Comparison of ENCODE assay signal across 9 mouse cellular contexts in the genomic region with DNA sequence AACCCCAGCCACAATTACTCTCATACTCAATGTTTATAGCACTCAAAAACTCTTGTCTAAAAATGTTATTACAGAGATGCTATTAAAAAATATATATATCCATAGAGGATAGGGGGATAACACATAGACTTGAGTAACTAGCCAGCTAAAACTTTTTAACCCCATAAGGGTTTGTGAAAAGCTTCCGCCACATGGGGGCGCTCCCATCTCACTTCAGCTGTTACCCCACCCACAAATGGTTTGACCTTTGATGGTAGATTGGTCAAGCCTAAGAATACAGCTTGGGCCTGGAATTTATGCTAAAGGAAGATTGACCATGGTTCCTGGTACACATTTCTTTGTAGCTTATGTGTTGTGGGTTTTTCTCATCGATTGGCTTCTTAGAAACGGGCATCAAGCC. TPM values are rescaled to one million over a fixed set of nuclear protein-coding genes. Genes with fewer than 3 reads are reported as not detected.
A peak's percentile ranks its signal among the peaks of the same experiment; 100 is the strongest.
DNase-seq lines count a peak whose midpoint lies in the region; ATAC-seq and TF ChIP-seq lines count a peak whose summit lies in the region.
"Had no signal": no experiment of that assay in that cellular context is flagged by ENCODE, and none has a peak within 500 bp of the region (broad histone marks: within the 10 kb centered on the region; RNA-seq: fewer than 3 reads in every experiment).

No protein-coding gene starts in this region.

- no peak overlapping the region for H3K9ac ChIP-seq in liver, postnatal 0 days (replicated peaks)
- H3K9ac ChIP-seq in forebrain, embryonic 13.5 days = no peak overlapping the region
- H3K9ac ChIP-seq: liver, embryonic 15.5 days had no signal

- TF ChIP-seq EP300 in liver, postnatal 0 days (IDR thresholded peaks at IDR 0.05; ENCODE audit: low read depth) = no peak

- 43% methylated on average over 4 of the region's 4 CpGs for WGBS in liver, postnatal 0 days (ENCODE audit: insufficient replicate concordance)
- 45% methylated on average over 4 of the region's 4 CpGs for WGBS in forebrain, embryonic 13.5 days
- WGBS in heart, embryonic 10.5 days = 48% methylated on average over 4 of the region's 4 CpGs

- H3K27ac ChIP-seq in liver, postnatal 0 days (ENCODE audit: low read depth) = no peak overlapping the region
- no peak overlapping the region for H3K27ac ChIP-seq in forebrain, embryonic 13.5 days
- H3K27ac ChIP-seq in heart, embryonic 10.5 days = no peak overlapping the region
- H3K27ac ChIP-seq: liver, embryonic 15.5 days had no signal

- no peak overlapping the region for H3K4me3 ChIP-seq in liver, postnatal 0 days (ENCODE audit: low read depth, low read length)
- H3K4me3 ChIP-seq in forebrain, embryonic 13.5 days = no peak overlapping the region
- no peak overlapping the region for H3K4me3 ChIP-seq in heart, embryonic 10.5 days
- H3K4me3 ChIP-seq: liver, embryonic 15.5 days had no signal

- H3K27me3 ChIP-seq in liver, postnatal 0 days (ENCODE audit: insufficient read depth, low read length) = no peaks in the 10 kb centered on the region
- H3K27me3 ChIP-seq in forebrain, embryonic 13.5 days = no peaks in the 10 kb centered on the region
- H3K27me3 ChIP-seq in heart, embryonic 10.5 days (ENCODE audit: insufficient read depth, poor library complexity, severe bottlenecking) = no peaks in the 10 kb centered on the region
- H3K27me3 ChIP-seq: liver, embryonic 15.5 days had no signal

- ATAC-seq in liver, postnatal 0 days = no peak
- ATAC-seq in forebrain, embryonic 13.5 days = no peak

- no peaks in the 10 kb centered on the region for H3K4me1 ChIP-seq in liver, postnatal 0 days (ENCODE audit: insufficient read depth)
- no peaks in the 10 kb centered on the region for H3K4me1 ChIP-seq in forebrain, embryonic 13.5 days
- no peaks in the 10 kb centered on the region for H3K4me1 ChIP-seq in heart, embryonic 10.5 days
- H3K4me1 ChIP-seq: liver, embryonic 15.5 days had no signal

- H3K4me2 ChIP-seq in liver, postnatal 0 days (ENCODE audit: low read depth, low read length) = no peak overlapping the region
- no peak overlapping the region for H3K4me2 ChIP-seq in forebrain, embryonic 13.5 days
- H3K4me2 ChIP-seq: liver, embryonic 15.5 days had no signal

- peak; percentile 47 for TF ChIP-seq CTCF in liver, postnatal 0 days (IDR thresholded peaks at IDR 0.05; ENCODE audit: low read depth)

- H3K9me3 ChIP-seq in liver, postnatal 0 days (ENCODE audit: low read length) = no peaks in the 10 kb centered on the region
- H3K9me3 ChIP-seq in forebrain, embryonic 13.5 days (replicated peaks) = no peaks in the 10 kb centered on the region
- no peaks in the 10 kb centered on the region for H3K9me3 ChIP-seq in heart, embryonic 10.5 days
- H3K9me3 ChIP-seq: liver, embryonic 15.5 days had no signal

- H3K36me3 ChIP-seq in liver, postnatal 0 days (replicated peaks; ENCODE audit: insufficient read depth, low read length) = no peaks in the 10 kb centered on the region
- no peaks in the 10 kb centered on the region for H3K36me3 ChIP-seq in forebrain, embryonic 13.5 days (ENCODE audit: poor library complexity, severe bottlenecking)
- no peaks in the 10 kb centered on the region for H3K36me3 ChIP-seq in heart, embryonic 10.5 days
- H3K36me3 ChIP-seq: liver, embryonic 15.5 days had no signal

- DNase-seq in kidney, adult 9 months = peak; percentile 3
- DNase-seq in kidney, adult 11 months = no peak
- peak; percentile 31 for DNase-seq in urinary bladder, postnatal 14 days (ENCODE audit: low spot score)
- DNase-seq in urinary bladder, postnatal 10 days (ENCODE audit: low spot score) = no peak
- DNase-seq in cerebellum, adult 11-12 months = peak; percentile 16
- peak; percentile 23 for DNase-seq in liver, postnatal 0 days
- no peak for DNase-seq in heart, embryonic 10.5 days (ENCODE audit: low spot score)

RNA-seq across cellular contexts. Expression of a gene that starts 42.1 kb away (rescaled TPM):
- 4.5 and 6.1 TPM in 2 replicates for polyA plus RNA-seq in liver, postnatal 0 days (2015; fragmentation: Nextera tagmentation; extraction: Ambion mirVana)
- 8.9 and 10.0 TPM in 2 replicates for polyA plus RNA-seq in forebrain, embryonic 13.5 days (2015; fragmentation: Nextera tagmentation; extraction: Ambion mirVana)
- 0.85 and 1.9 TPM in 2 replicates for polyA plus RNA-seq in heart, embryonic 10.5 days (2016; fragmentation: Nextera tagmentation; extraction: Ambion mirVana)

Comparison
In these comparisons a context has a peak if more than half of its experiments do, and no peak if none do; other contexts are left out.
1. DNase-seq: peak in kidney, adult 9 months (single experiment), urinary bladder, postnatal 14 days (single experiment), cerebellum, adult 11-12 months (single experiment) and liver, postnatal 0 days (single experiment); none in kidney, adult 11 months (single experiment), urinary bladder, postnatal 10 days (single experiment) and heart, embryonic 10.5 days (single experiment).